Mouse (Mus musculus): ENCODE data around the gene Acat1.

Acat1 gene

GRCm38 (mm10) chr9:53535416-53536320 is 74.5 kb downstream of the Acat1 start:
- peak; percentile 12 for DNase-seq (ENCODE audit: low spot score)
